Mouse (Mus musculus) limb, embryonic 12.5 days (tissue): ENCODE measurements around the gene Tsc1. TPM values are rescaled to one million over a fixed set of nuclear protein-coding genes. Genes with fewer than 3 reads are reported as not detected.
A peak's percentile ranks its signal among the peaks of the same experiment; 100 is the strongest.

Experiments used
- ATAC-seq: fragments of 200-750 bp; cut with Nextera tagmentation; 2 replicates; pipeline ENCODE4 v1.8.0; 2017; ENCODE audit warnings: low read depth, moderate TSS enrichment; ENCODE audit not compliant: insufficient number of reproducible peaks, insufficient read depth, low FRiP score, low TSS enrichment
- H3K27ac ChIP-seq: fragments of 300-500 bp; sonication (generic); 2 replicates; pipeline ENCODE4 v1.5.1; 2016; ENCODE audit warnings: mild to moderate bottlenecking, moderate library complexity
- H3K27me3 ChIP-seq: fragments of 300-500 bp; sonication (generic); 2 replicates; pipeline ENCODE4 v1.6.1; 2016; ENCODE audit warnings: mild to moderate bottlenecking, moderate library complexity
- H3K36me3 ChIP-seq: fragments of 300-500 bp; sonication (generic); 2 replicates; pipeline ENCODE4 v1.6.1; 2016; ENCODE audit warnings: mild to moderate bottlenecking, moderate library complexity
- H3K4me1 ChIP-seq: fragments of 300-500 bp; sonication (generic); replicated peaks from 2 replicates; pipeline ENCODE4 v1.6.1; 2016
- H3K4me2 ChIP-seq: fragments of 300-500 bp; sonication (generic); 2 replicates; pipeline ENCODE4 v1.6.1; 2016; ENCODE audit warnings: mild to moderate bottlenecking, moderate library complexity
- H3K4me3 ChIP-seq: fragments of 300-500 bp; sonication (generic); replicated peaks from 2 replicates; pipeline ENCODE4 v1.5.1; 2016; ENCODE audit warnings: mild to moderate bottlenecking
- H3K9ac ChIP-seq: fragments of 300-500 bp; sonication (generic); replicated peaks from 2 replicates; pipeline ENCODE4 v1.6.1; 2016; ENCODE audit warnings: mild to moderate bottlenecking, moderate library complexity
- H3K9me3 ChIP-seq: fragments of 300-500 bp; sonication (generic); 2 replicates; pipeline ENCODE4 v1.6.1; 2016; ENCODE audit warnings: mild to moderate bottlenecking, moderate library complexity
- WGBS: fragments of 180-500 bp; shearing (Covaris S2); methylation state at CpG from one replicate; pipeline ENCODE4 v1.1.7; 2016; 5-methylcytosine and 5-hydroxymethylcytosine counted together
- polyA plus RNA-seq: library from polyadenylated mRNA; unstranded; fragments of >200 nt; fragmentation: Nextera tagmentation; extraction: Ambion mirVana; gene quantifications from 2 replicates; pipeline ENCODE4 v1.2.1, GENCODE M21; 2016

The Tsc1 gene
- polyA plus RNA-seq, 1 experiment from 2014 or later = 24.9 TPM

GRCm38 (mm10) chr2:28653351-28653750, 12.3 kb downstream of the Tsc1 start:
- WGBS = 95% methylated on average over 7 of the region's 7 CpGs

GRCm38 (mm10) chr2:28654295-28654694, 13.3 kb downstream of the Tsc1 start:
- Histone ChIP-seq H3K4me1 (no peaks in the 10 kb centered on the region), H3K36me3 (peaks cover 40% of the 10 kb centered on the region), H3K4me2 (no peak overlapping the region), H3K27ac (no peak overlapping the region), H3K4me3 (no peak overlapping the region), H3K9ac (no peak overlapping the region), H3K27me3 (no peaks in the 10 kb centered on the region), H3K9me3 (no peaks in the 10 kb centered on the region)
- WGBS = 65% methylated on average over 2 of the region's 2 CpGs
- no peak for ATAC-seq

More at GRCm38 (mm10) chr2:28653351-28653750, 12.3 kb downstream of the Tsc1 start:
- ATAC-seq = no peak
- H3K27ac ChIP-seq = no peak overlapping the region
- H3K27me3 ChIP-seq = no peaks in the 10 kb centered on the region
- no peak overlapping the region for H3K4me2 ChIP-seq
- peaks cover 30% of the 10 kb centered on the region for H3K36me3 ChIP-seq
- no peak overlapping the region for H3K9ac ChIP-seq
- no peak overlapping the region for H3K4me3 ChIP-seq
- no peaks in the 10 kb centered on the region for H3K4me1 ChIP-seq
- H3K9me3 ChIP-seq = no peaks in the 10 kb centered on the region

DNA sequence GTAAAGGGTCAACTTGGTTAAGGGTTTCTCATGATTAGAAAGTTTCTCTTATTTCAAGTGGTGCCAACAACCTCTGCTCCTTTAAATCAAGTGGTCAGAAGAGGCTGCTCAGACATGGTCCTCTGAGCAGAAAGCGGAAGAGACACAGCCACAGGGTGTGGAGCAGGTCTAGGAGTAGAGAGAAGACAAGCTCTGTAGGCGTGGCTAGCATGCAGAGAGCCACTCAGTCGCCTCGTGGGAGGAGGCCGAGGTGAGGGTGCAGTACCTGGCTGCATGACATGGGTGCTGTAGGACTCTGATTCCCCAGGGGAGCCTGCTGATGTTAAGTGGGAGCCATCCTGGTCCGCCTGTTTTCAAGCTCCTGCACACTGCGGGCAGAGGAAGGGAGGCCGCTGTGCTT, 15.2 kb downstream of the Tsc1 start:
- Histone ChIP-seq H3K9ac (no peak overlapping the region), H3K4me2 (no peak overlapping the region), H3K9me3 (no peaks in the 10 kb centered on the region), H3K27ac (no peak overlapping the region), H3K27me3 (no peaks in the 10 kb centered on the region), H3K4me3 (no peak overlapping the region), H3K4me1 (no peaks in the 10 kb centered on the region), H3K36me3 (peaks cover 59% of the 10 kb centered on the region)
- no peak for ATAC-seq
- 87% methylated on average over 8 of the region's 8 CpGs for WGBS

DNA sequence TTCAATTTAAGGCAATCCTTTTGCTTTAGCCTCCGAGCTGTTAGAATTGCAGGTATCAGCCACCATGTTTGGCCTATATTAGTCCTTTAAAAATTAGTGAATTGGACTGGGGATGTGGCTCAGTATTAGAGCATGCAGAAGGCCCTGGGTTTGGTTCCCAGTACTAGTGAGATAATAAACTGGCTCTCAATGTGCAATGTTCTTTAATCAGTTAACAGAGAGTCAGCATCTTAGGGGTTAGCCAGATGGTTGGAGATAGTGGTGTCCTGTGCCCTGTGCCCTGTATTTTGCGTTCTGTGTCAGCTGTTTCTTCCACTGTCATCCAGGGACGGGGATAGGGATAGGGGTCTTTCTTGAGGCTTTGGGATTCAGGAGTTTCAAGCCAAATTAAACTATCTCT, 21.9 kb downstream of the Tsc1 start:
- Histone ChIP-seq H3K9ac (no peak overlapping the region), H3K27me3 (no peaks in the 10 kb centered on the region), H3K36me3 (peaks cover 91% of the 10 kb centered on the region), H3K4me1 (peaks cover 17% of the 10 kb centered on the region), H3K9me3 (no peaks in the 10 kb centered on the region), H3K4me2 (no peak overlapping the region), H3K27ac (no peak overlapping the region), H3K4me3 (no peak overlapping the region)
- WGBS = 92% methylated on average over 3 of the region's 3 CpGs
- ATAC-seq = no peak

DNA sequence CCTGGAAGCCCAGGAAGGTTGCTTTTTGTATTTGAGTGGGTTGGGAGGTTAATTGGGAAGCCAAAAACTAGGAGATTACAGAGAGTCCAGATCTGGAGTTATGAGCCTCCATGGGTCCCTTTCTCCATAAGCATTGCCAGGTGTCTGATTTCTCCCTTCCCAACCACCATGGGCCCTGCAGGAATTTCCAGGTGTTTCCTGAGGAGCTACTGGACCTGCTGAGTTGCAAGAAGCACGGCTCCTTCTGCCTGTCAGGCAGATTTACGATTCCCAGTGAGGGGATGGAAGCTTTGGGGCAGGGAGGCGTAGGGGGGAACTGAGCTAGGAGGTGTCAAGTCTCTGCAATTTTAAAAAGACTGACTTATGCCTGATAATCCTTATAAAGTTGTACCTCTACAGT, 24.8 kb downstream of the Tsc1 start:
- H3K36me3 ChIP-seq = peaks cover 90% of the 10 kb centered on the region
- peaks cover 17% of the 10 kb centered on the region for H3K4me1 ChIP-seq
- H3K9ac ChIP-seq = no peak overlapping the region
- H3K4me3 ChIP-seq = no peak overlapping the region
- peak; percentile 75 for ATAC-seq
- WGBS = 41% methylated on average over 3 of the region's 3 CpGs
- no peaks in the 10 kb centered on the region for H3K9me3 ChIP-seq
- H3K4me2 ChIP-seq = no peak overlapping the region
- H3K27me3 ChIP-seq = no peaks in the 10 kb centered on the region
- no peak overlapping the region for H3K27ac ChIP-seq

- no peak overlapping the region for H3K27ac ChIP-seq
- peaks cover 6% of the 10 kb centered on the region for H3K4me1 ChIP-seq
- H3K27me3 ChIP-seq = no peaks in the 10 kb centered on the region
- no peak for ATAC-seq
- no peak overlapping the region for H3K4me2 ChIP-seq
- H3K9me3 ChIP-seq = no peaks in the 10 kb centered on the region
- no peak overlapping the region for H3K9ac ChIP-seq
- WGBS = 84% methylated on average over 2 of the region's 2 CpGs
- no peak overlapping the region for H3K4me3 ChIP-seq
- peaks cover 93% of the 10 kb centered on the region for H3K36me3 ChIP-seq
Measured at GRCm38 (mm10) chr2:28671438-28671837, 30.4 kb downstream of the Tsc1 start.

- ATAC-seq = no peak
- Histone ChIP-seq H3K27me3 (no peaks in the 10 kb centered on the region), H3K9me3 (no peaks in the 10 kb centered on the region), H3K9ac (no peak overlapping the region), H3K4me1 (no peaks in the 10 kb centered on the region), H3K36me3 (peaks cover 93% of the 10 kb centered on the region), H3K4me3 (no peak overlapping the region), H3K27ac (no peak overlapping the region), H3K4me2 (no peak overlapping the region)
- 90% methylated on average over 8 of the region's 8 CpGs for WGBS
Measured at GRCm38 (mm10) chr2:28676005-28676404, 35.0 kb downstream of the Tsc1 start.

- H3K4me2 ChIP-seq = no peak overlapping the region
- H3K4me1 ChIP-seq = no peaks in the 10 kb centered on the region
- no peaks in the 10 kb centered on the region for H3K9me3 ChIP-seq
- peaks cover 97% of the 10 kb centered on the region for H3K36me3 ChIP-seq
- H3K9ac ChIP-seq = no peak overlapping the region
- no peaks in the 10 kb centered on the region for H3K27me3 ChIP-seq
- H3K4me3 ChIP-seq = no peak overlapping the region
- ATAC-seq = no peak
- H3K27ac ChIP-seq = no peak overlapping the region
- WGBS = 44% methylated on average over 4 of the region's 4 CpGs
Measured at GRCm38 (mm10) chr2:28680710-28681109, 39.7 kb downstream of the Tsc1 start.

DNA sequence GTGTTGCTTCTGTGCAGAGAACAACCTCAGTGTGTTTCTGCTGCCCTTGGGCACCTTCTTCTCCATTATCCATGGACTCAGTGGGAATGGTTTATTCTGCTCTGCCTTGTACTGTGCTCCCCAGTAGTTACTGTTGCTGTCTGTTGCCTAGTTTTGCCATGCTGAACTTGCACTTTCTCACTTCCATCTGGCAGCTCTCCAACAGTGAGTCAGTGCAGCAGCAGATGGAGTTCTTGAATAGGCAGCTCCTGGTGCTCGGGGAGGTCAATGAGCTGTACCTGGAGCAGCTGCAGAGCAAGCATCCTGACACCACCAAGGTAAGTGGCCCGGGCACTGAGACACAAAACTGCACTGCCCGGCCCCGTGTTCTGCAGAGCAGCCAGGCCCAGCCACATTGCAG, 40.7 kb downstream of the Tsc1 start:
- ATAC-seq = no peak
- no peak overlapping the region for H3K27ac ChIP-seq
- H3K36me3 ChIP-seq = peaks cover 97% of the 10 kb centered on the region
- 92% methylated on average over 4 of the region's 4 CpGs for WGBS
- no peak overlapping the region for H3K4me3 ChIP-seq
- no peak overlapping the region for H3K9ac ChIP-seq
- H3K27me3 ChIP-seq = no peaks in the 10 kb centered on the region
- H3K4me1 ChIP-seq = no peaks in the 10 kb centered on the region
- H3K9me3 ChIP-seq = no peaks in the 10 kb centered on the region
- H3K4me2 ChIP-seq = no peak overlapping the region

- WGBS = 88% methylated on average over 7 of the region's 7 CpGs
- ATAC-seq = no peak
- peaks cover 82% of the 10 kb centered on the region for H3K36me3 ChIP-seq
Measured at GRCm38 (mm10) chr2:28685895-28686294, 44.9 kb downstream of the Tsc1 start.

GRCm38 (mm10) chr2:28688431-28688830, 47.4 kb downstream of the Tsc1 start:
- H3K36me3 ChIP-seq = peaks cover 57% of the 10 kb centered on the region
- no peak overlapping the region for H3K9ac ChIP-seq
- no peak overlapping the region for H3K4me3 ChIP-seq
- no peaks in the 10 kb centered on the region for H3K27me3 ChIP-seq
- no peak for ATAC-seq
- 49% methylated on average over 3 of the region's 3 CpGs for WGBS
- no peak overlapping the region for H3K4me2 ChIP-seq
- H3K9me3 ChIP-seq = no peaks in the 10 kb centered on the region
- no peaks in the 10 kb centered on the region for H3K4me1 ChIP-seq
- H3K27ac ChIP-seq = no peak overlapping the region

More at GRCm38 (mm10) chr2:28685895-28686294, 44.9 kb downstream of the Tsc1 start:
- Histone ChIP-seq H3K9me3 (no peaks in the 10 kb centered on the region), H3K27ac (no peak overlapping the region), H3K4me1 (no peaks in the 10 kb centered on the region), H3K4me2 (no peak overlapping the region), H3K4me3 (no peak overlapping the region), H3K27me3 (no peaks in the 10 kb centered on the region), H3K9ac (no peak overlapping the region)

DNA sequence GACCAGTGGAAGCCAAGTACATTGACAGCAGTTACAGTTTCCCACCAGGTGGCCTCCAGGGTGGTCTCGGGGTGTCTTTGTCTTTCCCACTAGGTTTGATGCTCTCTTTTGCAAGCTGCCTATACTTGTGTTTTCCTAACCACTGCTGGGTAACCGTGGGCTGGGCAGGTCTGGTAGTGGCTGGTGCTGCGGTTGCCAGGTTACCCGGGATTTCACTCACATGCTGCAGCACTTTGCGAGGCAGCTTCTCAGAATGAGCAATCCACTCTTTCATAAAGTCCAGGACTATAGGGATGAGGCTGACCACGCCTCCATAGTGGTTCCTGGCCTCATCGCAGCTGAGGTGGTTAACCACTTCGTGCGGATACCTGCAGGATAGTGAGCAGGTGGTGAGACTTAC, 51.7 kb downstream of the Tsc1 start:
- ATAC-seq = no peak
- Histone ChIP-seq H3K4me1 (no peaks in the 10 kb centered on the region), H3K9me3 (no peaks in the 10 kb centered on the region), H3K27me3 (no peaks in the 10 kb centered on the region), H3K36me3 (peaks cover 14% of the 10 kb centered on the region), H3K4me2 (no peak overlapping the region), H3K9ac (no peak overlapping the region), H3K4me3 (no peak overlapping the region), H3K27ac (no peak overlapping the region)
- 75% methylated on average over 9 of the region's 9 CpGs for WGBS
